Mouse (Mus musculus) kidney, adult 18-20 months (tissue): ENCODE measurements around the gene H2afy.

ENCODE experiments used
- DNase-seq: peaks from one replicate; pipeline ENCODE4 v3.0.0; 2021

Gene H2afy

DNA sequence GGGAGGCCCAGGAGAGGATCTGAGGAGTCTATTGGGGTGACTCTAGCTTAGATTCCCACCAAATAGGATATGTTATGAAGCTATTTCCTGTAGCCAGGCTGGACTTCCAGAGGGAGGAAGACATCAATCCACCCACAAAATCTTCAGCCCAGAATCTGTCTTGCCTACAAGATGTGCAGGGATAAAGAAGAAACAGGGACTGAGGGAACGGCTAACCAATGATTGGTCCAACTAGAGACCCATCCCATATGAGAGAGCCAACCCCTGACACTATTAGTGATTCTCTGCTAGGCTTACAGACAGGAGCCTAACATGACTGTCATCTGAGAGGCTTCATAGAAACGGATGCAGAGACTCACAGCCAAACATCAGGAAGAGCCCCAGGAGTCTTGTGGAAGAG, 7.9 kb upstream of the H2afy start:
- peak; percentile 13 for DNase-seq

DNA sequence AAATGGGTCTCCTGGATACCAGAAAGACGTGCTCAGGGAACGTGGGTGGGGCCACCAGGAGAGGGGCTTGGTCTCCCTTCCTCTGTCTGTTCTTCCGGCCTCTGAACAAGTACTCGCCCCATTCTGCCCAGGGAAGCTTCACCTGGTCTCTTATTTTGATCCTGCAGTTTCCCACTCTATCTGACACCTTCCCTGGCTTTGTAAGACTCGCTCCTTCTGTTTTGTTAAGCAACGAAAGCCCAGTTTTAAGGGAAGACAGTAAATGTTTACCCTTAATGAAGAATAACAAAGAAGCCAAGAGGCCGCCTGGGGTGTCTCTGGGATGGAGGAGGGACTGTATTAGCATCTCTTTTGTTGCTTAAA, 7.0 kb upstream of the H2afy start:
- DNase-seq: no peak

DNA sequence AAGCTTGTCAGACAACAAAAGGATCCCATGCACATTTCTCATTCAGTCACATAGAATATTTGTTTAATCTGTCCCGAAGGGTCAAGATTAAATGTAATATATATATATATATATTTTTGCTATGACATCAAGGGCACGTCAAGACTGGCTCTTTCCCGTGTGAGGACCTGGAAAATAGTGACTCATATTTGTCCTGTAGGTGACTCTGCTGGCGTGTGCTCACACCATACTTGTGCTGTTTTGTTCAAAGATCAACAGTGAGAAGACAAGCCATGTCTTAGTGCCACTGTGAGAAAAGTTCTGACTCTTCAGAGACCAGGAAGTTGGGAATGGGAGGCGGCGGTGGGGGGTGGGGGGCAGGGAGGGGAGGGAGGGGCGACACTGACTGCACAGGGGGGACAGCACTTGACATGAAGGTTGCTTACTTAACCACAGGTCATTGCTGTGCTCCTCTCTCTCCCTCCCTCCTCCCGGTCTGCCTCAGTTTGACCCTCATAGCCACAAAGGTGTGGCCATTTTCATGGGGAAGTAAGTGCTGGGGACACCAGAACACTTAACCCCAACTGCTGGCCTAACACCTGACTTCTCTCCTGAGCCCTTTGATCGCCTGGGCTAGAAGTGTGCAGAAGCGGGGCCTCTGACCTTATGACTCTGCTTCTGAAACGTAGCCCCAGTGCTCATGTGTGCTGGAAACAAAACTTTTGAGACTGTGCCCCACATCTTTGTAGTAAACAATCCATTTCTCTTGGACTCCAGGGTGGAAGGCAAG, 6.4 kb upstream of the H2afy start:
- no peak for DNase-seq

DNA sequence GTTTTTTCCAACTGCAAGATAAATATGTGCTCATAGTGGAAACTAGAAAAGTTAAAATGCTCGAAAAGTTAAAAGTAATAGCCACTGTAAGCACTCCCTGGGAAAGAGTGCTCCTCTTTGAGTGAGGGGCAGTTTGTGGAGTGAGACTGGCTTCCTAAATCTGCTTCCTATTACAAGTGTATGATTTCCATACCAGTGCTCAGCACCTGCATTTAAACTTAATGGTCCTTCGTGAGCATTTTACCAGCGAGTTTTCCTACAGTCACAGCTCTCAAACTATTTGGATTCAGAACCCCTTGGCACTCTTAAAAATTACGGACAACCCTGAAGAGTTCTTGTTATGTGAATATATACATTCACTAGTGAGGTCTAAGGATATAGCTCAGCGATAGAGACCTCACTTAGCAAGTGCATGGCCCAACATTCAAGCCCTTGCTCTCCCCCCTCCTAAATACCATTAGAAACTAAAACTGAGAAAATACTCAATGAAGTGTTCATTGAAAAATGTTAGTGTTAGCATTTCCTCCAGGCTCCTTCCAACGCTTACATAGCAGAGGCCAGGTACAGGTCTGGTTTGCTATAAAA, 3.1 kb upstream of the H2afy start:
- no peak for DNase-seq

GRCm38 (mm10) chr13:56135231-56136052, 719 bp downstream of the H2afy start:
- peak; percentile 92 for DNase-seq

GRCm38 (mm10) chr13:56134631-56135181, 1.5 kb downstream of the H2afy start:
- DNase-seq: peak; percentile 58

- no peak for DNase-seq
Observed at GRCm38 (mm10) chr13:56134031-56134430, 2.1 kb downstream of the H2afy start.

DNA sequence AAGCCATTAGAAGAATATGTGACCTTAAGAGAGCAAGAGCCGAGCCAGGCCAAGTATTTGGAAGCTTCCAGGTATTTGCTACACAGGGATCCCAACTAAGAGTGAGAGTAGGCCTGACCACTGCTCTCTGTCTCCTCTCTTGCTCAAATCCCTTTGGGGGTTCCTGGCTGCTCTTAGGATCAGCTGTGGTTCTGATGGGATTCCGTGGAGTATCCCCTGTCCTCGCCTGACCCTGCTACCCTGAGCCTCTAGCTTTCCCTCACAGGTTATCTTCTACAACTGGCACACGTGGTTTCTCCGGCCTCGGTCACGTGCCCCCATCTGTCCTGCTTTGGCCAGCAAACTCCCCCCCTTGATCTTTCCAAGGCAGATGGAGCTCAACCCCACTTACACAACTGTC, 3.2 kb downstream of the H2afy start:
- no peak for DNase-seq

- DNase-seq: no peak
Observed at GRCm38 (mm10) chr13:56132326-56132936, 3.7 kb downstream of the H2afy start.

- DNase-seq: no peak
Observed at GRCm38 (mm10) chr13:56130544-56130943, 5.6 kb downstream of the H2afy start.

DNA sequence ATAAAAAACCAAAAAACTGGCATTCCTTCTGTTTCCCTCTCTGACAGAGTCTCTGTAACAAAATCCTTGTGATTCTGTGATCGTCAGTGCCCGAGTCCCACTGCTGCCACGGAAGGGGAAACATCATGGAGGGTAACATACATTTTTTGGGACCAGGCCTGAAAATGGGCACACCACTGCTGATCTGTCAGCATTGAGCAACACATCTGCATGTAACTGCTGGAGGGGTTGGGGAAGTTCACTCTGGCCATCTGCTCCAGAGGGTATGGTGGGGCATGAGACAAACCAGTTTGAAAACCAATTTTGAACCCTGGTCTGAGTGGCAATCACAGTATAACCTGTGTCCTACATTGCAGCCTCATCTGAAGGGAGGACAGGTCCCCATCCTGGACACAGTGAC, 6.6 kb downstream of the H2afy start:
- no peak for DNase-seq

- no peak for DNase-seq
Observed at GRCm38 (mm10) chr13:56129014-56129413, 7.1 kb downstream of the H2afy start.

- DNase-seq: no peak
Observed at GRCm38 (mm10) chr13:56125632-56126031, 10.5 kb downstream of the H2afy start.

- no peak for DNase-seq
Observed at GRCm38 (mm10) chr13:56123075-56123474, 13.1 kb downstream of the H2afy start.

GRCm38 (mm10) chr13:56117991-56118765, 18.0 kb downstream of the H2afy start:
- DNase-seq: no peak

DNA sequence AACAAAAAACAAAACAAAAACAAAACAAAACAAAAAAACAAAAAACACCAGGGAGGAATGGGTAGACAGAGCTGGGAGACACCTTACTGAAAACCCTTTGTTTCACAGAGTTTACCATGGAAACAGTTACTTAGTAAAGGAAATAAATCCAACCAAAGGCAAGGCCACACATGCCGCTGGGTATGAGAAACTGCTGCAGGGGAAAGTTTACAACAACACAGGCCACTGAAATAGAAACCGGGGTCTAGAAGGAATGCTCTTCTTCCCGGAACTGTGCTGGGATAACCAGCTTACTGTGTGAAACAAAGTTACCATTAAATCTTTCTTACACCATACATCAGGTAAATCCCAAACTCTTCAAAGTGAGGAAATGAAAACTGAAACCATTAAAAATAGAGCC, 20.3 kb downstream of the H2afy start:
- DNase-seq: no peak

DNA sequence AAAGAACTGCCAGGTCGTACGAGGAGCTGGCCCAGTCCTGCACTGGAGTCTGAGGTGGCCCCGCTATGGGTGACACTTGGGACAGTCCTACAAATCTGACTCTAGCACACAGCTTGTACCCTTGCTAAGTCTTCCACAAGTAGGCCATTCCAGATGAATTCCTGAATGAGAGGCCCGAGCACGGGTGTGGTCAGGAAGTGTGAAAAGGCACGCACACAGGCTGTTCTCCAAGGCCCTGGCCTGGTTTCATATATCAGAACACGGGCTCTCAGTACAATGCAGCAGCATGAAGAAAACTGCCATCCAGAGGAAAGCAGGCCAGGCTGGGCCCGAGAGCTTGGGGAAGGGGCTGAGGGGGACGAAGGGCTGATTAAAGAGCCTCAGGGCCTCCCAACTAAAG, 20.8 kb downstream of the H2afy start:
- peak; percentile 23 for DNase-seq

DNA sequence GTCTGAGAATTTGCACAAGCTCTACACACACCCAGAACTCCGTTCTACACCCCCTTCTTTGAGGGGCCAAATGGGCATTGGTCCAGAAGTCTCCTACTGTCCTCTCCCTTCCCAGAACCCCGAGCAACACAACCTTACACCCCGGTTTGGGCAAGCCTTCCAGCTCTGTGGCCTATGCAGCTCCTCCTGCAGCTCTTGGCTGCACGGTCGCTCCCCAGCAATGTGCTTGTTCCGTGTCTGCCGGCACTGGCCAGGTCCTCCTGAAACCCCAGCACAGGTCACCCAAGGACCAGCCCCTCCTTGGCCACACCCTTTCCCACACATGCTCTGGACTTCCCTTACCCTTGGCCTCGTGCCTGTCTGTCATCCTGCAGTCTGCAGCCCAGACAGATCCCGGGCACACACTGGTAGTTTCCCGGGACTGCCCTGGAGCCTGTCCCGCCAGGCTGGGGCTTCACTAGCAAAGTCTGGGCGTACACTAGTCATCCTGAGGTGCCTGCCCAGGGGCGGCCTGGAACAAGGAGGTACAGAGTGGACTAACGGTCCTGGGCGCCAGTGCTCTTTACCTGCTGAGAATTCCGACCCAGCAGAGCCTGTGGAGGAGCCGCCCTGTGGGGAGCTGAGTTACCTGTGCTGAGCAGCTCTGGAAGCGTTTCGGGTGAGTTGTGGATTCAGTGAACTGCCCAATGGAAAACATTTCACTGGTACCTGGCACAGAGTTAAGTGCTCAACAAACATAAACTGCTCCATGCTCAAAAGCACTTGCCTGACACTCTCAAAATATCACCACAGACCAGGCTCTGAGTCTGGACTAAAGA, 22.5 kb downstream of the H2afy start:
- peak; percentile 33 for DNase-seq

DNA sequence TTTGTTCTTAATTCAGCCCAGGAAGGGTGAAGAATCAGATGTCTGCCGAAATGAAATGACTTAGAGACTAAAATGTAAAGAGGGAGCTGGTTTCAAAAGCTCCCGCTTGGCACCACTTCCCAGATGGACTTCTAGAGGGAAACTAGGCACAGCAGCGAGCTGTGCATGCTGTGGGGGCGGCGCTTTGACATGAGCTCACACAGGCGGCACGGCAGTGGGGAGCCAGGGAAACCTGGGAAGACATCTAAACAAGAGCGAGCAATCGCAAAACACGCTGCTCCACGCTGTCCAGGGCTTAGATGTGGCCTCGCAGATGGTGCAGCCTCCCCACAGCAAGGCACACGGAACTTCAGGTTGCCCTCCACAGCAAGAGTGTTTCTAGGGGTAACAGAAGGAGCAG, 23.2 kb downstream of the H2afy start:
- no peak for DNase-seq

DNA sequence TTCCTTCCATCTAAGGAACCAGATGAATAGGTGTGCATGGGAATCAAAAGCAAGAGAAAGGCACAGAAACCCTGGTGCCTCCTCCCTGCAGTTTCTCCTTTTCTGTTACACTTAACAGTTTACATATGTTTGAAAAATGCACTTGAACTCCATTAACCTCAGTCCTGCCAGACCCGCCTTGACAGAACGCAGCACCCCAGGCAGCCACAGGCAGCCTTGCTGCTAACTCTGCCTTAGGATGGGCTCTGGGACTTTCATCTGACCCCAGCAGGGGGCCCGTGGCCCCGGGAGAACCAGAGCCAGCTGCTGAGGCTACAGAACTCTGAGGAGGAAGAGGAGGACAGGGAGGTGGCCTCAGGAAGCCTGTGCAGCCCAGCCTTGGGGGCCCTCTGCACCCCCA, 23.7 kb downstream of the H2afy start:
- no peak for DNase-seq

GRCm38 (mm10) chr13:56111601-56112000, 24.6 kb downstream of the H2afy start:
- no peak for DNase-seq
